Mouse (Mus musculus) heart, adult 2 months (tissue): ENCODE results near the gene Prkch.

Source experiments
- CTCF ChIP-seq: fragments of 200-600 bp; IDR thresholded peaks from 2 replicates; pipeline ENCODE4 v1.8.1; 2022; ENCODE audit warnings: antibody characterized with exemption, mild to moderate bottlenecking, moderate library complexity
- POLR2A ChIP-seq: fragments of 200-500 bp; IDR thresholded peaks from 2 replicates; pipeline ENCODE4 v1.6.1; 2011; ENCODE audit warnings: mild to moderate bottlenecking, low read depth, low read length, control low read depth; ENCODE audit not compliant: insufficient read depth

GRCm38 (mm10) chr12:73800886-73801285 is 216.3 kb downstream of the Prkch start:
- TF ChIP-seq CTCF (peak; percentile 24; the same call in 1 of the 2 replicates), POLR2A (no peak)
